Mouse (Mus musculus) embryonic facial prominence, embryonic 10.5 days (tissue): ENCODE measurements around the gene Tchp. TPM values are rescaled to one million over a fixed set of nuclear protein-coding genes. Genes with fewer than 3 reads are reported as not detected.
A peak's percentile ranks its signal among the peaks of the same experiment; 100 is the strongest.

ENCODE experiments used
- DNase-seq: peaks from one replicate; pipeline ENCODE4 v3.0.0-alpha.2; 2017; ENCODE audit warnings: low spot score
- H3K27ac ChIP-seq: fragments of 300-500 bp; sonication (generic); replicated peaks from 2 replicates; pipeline ENCODE4 v1.5.1; 2016; ENCODE audit warnings: mild to moderate bottlenecking
- H3K27me3 ChIP-seq: fragments of 300-500 bp; sonication (generic); replicated peaks from 2 replicates; pipeline ENCODE4 v1.6.1; 2016; ENCODE audit warnings: low read depth, mild to moderate bottlenecking; ENCODE audit not compliant: poor library complexity, severe bottlenecking
- H3K36me3 ChIP-seq: fragments of 300-500 bp; sonication (generic); replicated peaks from 2 replicates; pipeline ENCODE4 v1.6.1; 2016; ENCODE audit warnings: mild to moderate bottlenecking, moderate library complexity
- H3K4me1 ChIP-seq: fragments of 300-500 bp; sonication (generic); 2 replicates; pipeline ENCODE4 v1.6.1; 2016
- H3K4me3 ChIP-seq: fragments of 300-500 bp; sonication (generic); 2 replicates; pipeline ENCODE4 v1.5.1; 2016; ENCODE audit warnings: mild to moderate bottlenecking, moderate library complexity
- H3K9me3 ChIP-seq: fragments of 300-500 bp; sonication (generic); 2 replicates; pipeline ENCODE4 v1.6.1; 2016; ENCODE audit warnings: mild to moderate bottlenecking
- WGBS: fragments of 180-500 bp; shearing (Covaris S2); methylation state at CpG from one replicate; pipeline ENCODE4 v1.1.7; 2016; 5-methylcytosine and 5-hydroxymethylcytosine counted together
- polyA plus RNA-seq: library from polyadenylated mRNA; unstranded; fragments of >200 nt; fragmentation: Nextera tagmentation; extraction: Ambion mirVana; gene quantifications from 2 replicates; pipeline ENCODE4 v1.2.1, GENCODE M21; 2016

Gene Tchp
- polyA plus RNA-seq, 1 experiment from 2014 or later, result 20.7 TPM

GRCm38 (mm10) chr5:114728160-114728559 is 20.6 kb downstream of the Tchp start:
- peaks cover 84% of the 10 kb centered on the region for H3K36me3 ChIP-seq

GRCm38 (mm10) chr5:114730129-114730528 is 22.6 kb downstream of the Tchp start:
- Histone ChIP-seq H3K4me1 (peaks cover 23% of the 10 kb centered on the region), H3K9me3 (no peaks in the 10 kb centered on the region), H3K4me3 (no peak overlapping the region), H3K27ac (no peak overlapping the region), H3K27me3 (no peaks in the 10 kb centered on the region), H3K36me3 (peaks cover 86% of the 10 kb centered on the region)
- peak; percentile 68 for DNase-seq
- 54% methylated on average over 10 of the region's 10 CpGs for WGBS

More at GRCm38 (mm10) chr5:114728160-114728559, 20.6 kb downstream of the Tchp start:
- Histone ChIP-seq H3K27ac (no peak overlapping the region), H3K9me3 (peaks cover 3% of the 10 kb centered on the region; the same call in 1 of the 2 replicates), H3K27me3 (no peaks in the 10 kb centered on the region), H3K4me3 (no peak overlapping the region), H3K4me1 (peaks cover 25% of the 10 kb centered on the region)
- DNase-seq, result no peak
- 87% methylated on average over 10 of the region's 10 CpGs for WGBS

- no peaks in the 10 kb centered on the region for H3K27me3 ChIP-seq
- H3K36me3 ChIP-seq, result peaks cover 89% of the 10 kb centered on the region
- H3K27ac ChIP-seq, result no peak overlapping the region
- H3K4me1 ChIP-seq, result peaks cover 20% of the 10 kb centered on the region
- no peak overlapping the region for H3K4me3 ChIP-seq
- no peaks in the 10 kb centered on the region for H3K9me3 ChIP-seq
- 64% methylated on average over 6 of the region's 6 CpGs for WGBS
- no peak for DNase-seq
These were observed 23.9 kb downstream of the Tchp start for GRCm38 (mm10) chr5:114731498-114731897.

GRCm38 (mm10) chr5:114731969-114732368 is 24.4 kb downstream of the Tchp start:
- Histone ChIP-seq H3K4me1 (peaks cover 20% of the 10 kb centered on the region), H3K27me3 (no peaks in the 10 kb centered on the region), H3K4me3 (no peak overlapping the region), H3K27ac (no peak overlapping the region), H3K9me3 (no peaks in the 10 kb centered on the region), H3K36me3 (peaks cover 94% of the 10 kb centered on the region)
- WGBS, result 88% methylated on average over 15 of the region's 15 CpGs
- DNase-seq, result no peak

GRCm38 (mm10) chr5:114733606-114734005 is 26.0 kb downstream of the Tchp start:
- H3K27me3 ChIP-seq, result no peaks in the 10 kb centered on the region
- no peak overlapping the region for H3K27ac ChIP-seq
- peaks cover 24% of the 10 kb centered on the region for H3K4me1 ChIP-seq
- 93% methylated on average over 15 of the region's 15 CpGs for WGBS
- no peak for DNase-seq
- peaks cover 95% of the 10 kb centered on the region for H3K36me3 ChIP-seq
- no peak overlapping the region for H3K4me3 ChIP-seq
- no peaks in the 10 kb centered on the region for H3K9me3 ChIP-seq

GRCm38 (mm10) chr5:114737090-114737887 is 29.7 kb downstream of the Tchp start:
- Histone ChIP-seq H3K27me3 (no peaks in the 10 kb centered on the region), H3K9me3 (no peaks in the 10 kb centered on the region), H3K36me3 (peaks cover 90% of the 10 kb centered on the region), H3K4me3 (no peak overlapping the region), H3K4me1 (peaks cover 11% of the 10 kb centered on the region), H3K27ac (no peak overlapping the region)
- DNase-seq, result no peak
- 87% methylated on average over 21 of the region's 21 CpGs for WGBS

GRCm38 (mm10) chr5:114738707-114739241 is 31.2 kb downstream of the Tchp start:
- 85% methylated on average over 12 of the region's 12 CpGs for WGBS
- Histone ChIP-seq H3K27me3 (no peaks in the 10 kb centered on the region), H3K9me3 (no peaks in the 10 kb centered on the region), H3K27ac (0 out of 2 replicates have a peak overlapping the region, but pooled peaks have one; percentile 1), H3K4me1 (peaks cover 11% of the 10 kb centered on the region), H3K4me3 (no peak overlapping the region), H3K36me3 (peaks cover 92% of the 10 kb centered on the region)
- DNase-seq, result peak; percentile 32

- no peak overlapping the region for H3K27ac ChIP-seq
- no peaks in the 10 kb centered on the region for H3K9me3 ChIP-seq
- 80% methylated on average over 4 of the region's 4 CpGs for WGBS
- H3K27me3 ChIP-seq, result no peaks in the 10 kb centered on the region
- peaks cover 11% of the 10 kb centered on the region for H3K4me1 ChIP-seq
- no peak overlapping the region for H3K4me3 ChIP-seq
- no peak for DNase-seq
- peaks cover 94% of the 10 kb centered on the region for H3K36me3 ChIP-seq
These were observed 33.0 kb downstream of the Tchp start for GRCm38 (mm10) chr5:114740595-114740994.

GRCm38 (mm10) chr5:114742572-114742971 is 35.0 kb downstream of the Tchp start:
- H3K4me1 ChIP-seq, result peaks cover 11% of the 10 kb centered on the region
- H3K36me3 ChIP-seq, result peaks cover 92% of the 10 kb centered on the region
- no peak overlapping the region for H3K27ac ChIP-seq
- H3K27me3 ChIP-seq, result no peaks in the 10 kb centered on the region
- no peaks in the 10 kb centered on the region for H3K9me3 ChIP-seq
- 96% methylated on average over 10 of the region's 10 CpGs for WGBS
- no peak overlapping the region for H3K4me3 ChIP-seq
- DNase-seq, result no peak

- Histone ChIP-seq H3K9me3 (no peaks in the 10 kb centered on the region), H3K4me1 (peaks cover 11% of the 10 kb centered on the region), H3K27ac (no peak overlapping the region), H3K27me3 (no peaks in the 10 kb centered on the region), H3K36me3 (peaks cover 92% of the 10 kb centered on the region), H3K4me3 (no peak overlapping the region)
- 92% methylated on average over 13 of the region's 13 CpGs for WGBS
- DNase-seq, result no peak
These were observed 35.6 kb downstream of the Tchp start for GRCm38 (mm10) chr5:114742998-114743696.

GRCm38 (mm10) chr5:114743697-114744090 is 36.1 kb downstream of the Tchp start:
- 94% methylated on average over 8 of the region's 8 CpGs for WGBS
- Histone ChIP-seq H3K9me3 (no peaks in the 10 kb centered on the region), H3K27ac (no peak overlapping the region), H3K27me3 (no peaks in the 10 kb centered on the region), H3K4me1 (peaks cover 6% of the 10 kb centered on the region), H3K36me3 (peaks cover 92% of the 10 kb centered on the region), H3K4me3 (no peak overlapping the region)
- DNase-seq, result no peak

GRCm38 (mm10) chr5:114745581-114745980 is 38.0 kb downstream of the Tchp start:
- H3K4me1 ChIP-seq, result no peaks in the 10 kb centered on the region
- no peaks in the 10 kb centered on the region for H3K9me3 ChIP-seq
- WGBS, result 88% methylated on average over 5 of the region's 5 CpGs
- no peak overlapping the region for H3K27ac ChIP-seq
- H3K4me3 ChIP-seq, result no peak overlapping the region
- no peak for DNase-seq
- no peaks in the 10 kb centered on the region for H3K27me3 ChIP-seq
- H3K36me3 ChIP-seq, result peaks cover 89% of the 10 kb centered on the region
